Mouse (Mus musculus) frontal cortex, postnatal 14 days (tissue): ENCODE data around the gene Gfra1.

Experiments
- DNase-seq, 2 experiments: peaks; one replicate each; pipeline ENCODE4 v3.0.0; 2022; ENCODE audit warnings: low spot score in 2 of 2

Gene Gfra1

DNA sequence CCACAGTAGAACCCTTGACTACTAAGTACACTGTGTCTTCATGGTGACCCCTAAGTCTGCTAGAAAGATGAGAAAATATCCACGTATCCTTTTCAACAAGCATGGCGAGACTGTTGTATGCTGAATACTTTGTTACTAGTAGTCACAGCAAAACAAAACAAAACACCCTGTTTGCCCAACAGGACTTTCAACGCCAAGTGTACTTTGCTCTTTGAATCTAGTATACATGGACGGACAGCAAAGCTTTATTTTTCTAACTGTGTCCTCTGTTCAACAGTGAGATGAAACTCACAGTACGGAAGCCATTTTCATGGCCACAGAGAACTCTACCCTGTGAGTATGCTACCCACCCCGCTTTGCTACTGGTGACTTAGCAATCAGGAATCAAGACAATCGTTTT, 62.6 kb downstream of the Gfra1 start:
- no peak for DNase-seq

DNA sequence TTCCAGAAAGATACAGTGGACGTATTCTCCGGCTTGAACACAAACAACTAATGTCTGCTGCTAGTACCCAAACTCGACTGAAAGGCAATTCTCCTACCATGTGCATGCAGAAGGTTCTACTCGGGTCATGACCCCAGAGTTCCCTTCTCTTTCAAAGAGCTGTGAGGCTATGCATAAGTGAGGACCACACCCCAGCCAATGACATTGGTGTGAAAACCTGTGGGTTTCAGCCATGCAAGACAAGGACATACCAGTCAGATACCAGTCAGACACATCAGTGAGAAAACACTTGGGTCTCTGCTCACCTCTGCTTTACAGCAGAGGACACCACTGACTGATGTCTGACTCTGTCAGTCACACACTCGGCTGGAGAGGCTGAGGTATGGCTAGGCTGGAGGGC, 63.9 kb downstream of the Gfra1 start:
- no peak for DNase-seq

DNA sequence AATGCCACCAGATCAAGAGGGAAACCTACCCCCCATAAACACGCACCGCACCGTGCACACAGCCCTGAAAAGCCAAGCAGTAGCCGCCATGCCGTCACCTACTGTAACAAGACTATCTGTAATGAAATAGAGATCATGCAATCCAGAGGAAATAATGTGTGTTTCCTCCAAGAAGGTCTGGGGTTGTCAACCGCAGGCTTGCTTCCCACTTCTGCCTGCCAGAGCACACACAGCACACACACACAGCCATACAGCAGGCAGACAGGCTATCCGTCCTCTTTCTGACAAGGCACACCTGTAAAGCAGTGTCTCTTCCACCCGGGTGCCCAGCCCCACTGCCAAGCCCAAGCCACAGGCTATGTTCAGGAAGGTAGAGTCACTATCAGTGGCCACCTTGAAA, 66.2 kb downstream of the Gfra1 start:
- DNase-seq = no peak

DNA sequence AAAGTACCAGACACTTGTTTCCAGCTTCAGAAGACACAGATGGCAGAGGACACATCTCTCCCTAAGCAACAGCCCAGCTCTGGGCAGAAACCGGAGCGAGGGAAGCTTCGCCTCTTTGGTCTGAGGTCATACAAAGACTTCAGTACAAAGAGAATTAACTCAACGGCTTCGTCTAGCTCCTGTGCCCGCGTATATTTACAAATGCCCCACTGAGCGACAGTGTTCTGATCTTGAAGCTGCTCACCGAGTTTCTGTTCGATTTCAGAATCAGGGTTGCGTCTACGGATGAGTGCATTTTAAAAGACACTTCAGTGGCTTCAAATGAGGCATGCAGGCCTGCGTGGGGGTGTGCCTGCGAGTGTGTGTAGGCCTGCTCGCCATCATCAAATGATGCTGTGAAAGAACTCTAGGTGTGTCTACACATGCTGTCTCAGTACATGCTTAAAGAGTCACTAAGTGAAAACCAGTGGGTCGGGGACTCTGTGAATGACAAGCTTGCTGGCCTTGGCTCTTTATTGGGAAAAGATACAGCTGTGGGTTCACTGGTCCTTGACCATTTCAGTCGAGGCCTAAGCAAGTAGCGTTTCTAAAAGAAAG, 66.8 kb downstream of the Gfra1 start:
- no peak for DNase-seq

DNA sequence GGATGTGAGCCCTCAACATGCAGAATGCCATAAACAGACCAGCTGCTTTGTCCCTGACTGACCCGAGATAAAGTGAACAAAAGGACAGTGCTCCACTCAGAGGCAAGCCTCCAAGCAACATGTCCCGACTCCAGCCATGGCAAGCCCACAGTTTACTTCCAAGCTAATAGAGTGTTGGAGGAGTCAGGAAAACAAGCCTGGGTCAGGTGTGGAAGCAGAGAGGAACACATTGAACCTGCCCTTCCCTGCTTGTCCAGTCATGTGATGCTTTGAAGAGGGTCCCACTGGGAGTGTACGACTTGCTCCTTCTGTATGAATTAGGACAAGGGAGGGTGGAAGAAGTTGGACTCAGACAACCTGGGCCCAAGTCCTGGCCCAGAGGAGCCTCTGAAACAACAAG, 72.4 kb downstream of the Gfra1 start:
- no peak for DNase-seq

DNA sequence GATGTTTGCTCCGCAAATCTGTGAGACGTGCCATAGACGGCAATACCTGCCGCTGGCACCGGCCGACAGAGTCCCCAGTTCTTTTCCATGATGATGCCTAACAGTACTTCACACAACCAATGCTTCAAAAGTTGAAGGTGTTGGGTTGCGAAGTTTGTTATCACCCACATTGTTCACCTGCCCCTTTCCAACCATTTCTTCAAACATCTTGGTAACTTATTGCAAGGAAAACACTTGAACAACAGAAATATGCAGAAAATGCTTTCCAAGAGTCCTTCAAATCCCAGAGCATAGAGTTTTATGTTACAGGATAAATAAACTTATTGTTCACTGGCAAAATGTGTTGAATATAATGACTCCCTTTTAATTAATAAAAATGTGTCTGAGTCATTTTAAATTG, 73.2 kb downstream of the Gfra1 start:
- no peak for DNase-seq

DNA sequence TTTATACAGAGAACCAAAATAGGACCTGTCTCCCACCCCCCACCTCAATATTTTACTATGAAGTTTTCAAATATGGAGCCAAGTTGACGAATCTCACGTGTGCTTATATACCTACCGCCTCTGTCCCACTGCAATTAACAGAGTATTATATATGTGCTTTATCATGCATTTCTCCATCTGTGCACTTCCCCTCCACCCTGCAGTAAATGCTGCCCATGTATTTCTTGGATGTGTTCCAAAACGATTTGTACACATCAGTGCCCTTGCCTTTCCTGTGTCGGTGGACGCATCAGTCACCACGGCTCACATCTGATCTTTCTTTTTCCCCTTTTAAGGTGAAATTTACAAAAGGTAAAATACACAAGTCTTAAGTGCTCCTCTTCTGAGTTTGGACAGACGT, 77.7 kb downstream of the Gfra1 start:
- DNase-seq = no peak

DNA sequence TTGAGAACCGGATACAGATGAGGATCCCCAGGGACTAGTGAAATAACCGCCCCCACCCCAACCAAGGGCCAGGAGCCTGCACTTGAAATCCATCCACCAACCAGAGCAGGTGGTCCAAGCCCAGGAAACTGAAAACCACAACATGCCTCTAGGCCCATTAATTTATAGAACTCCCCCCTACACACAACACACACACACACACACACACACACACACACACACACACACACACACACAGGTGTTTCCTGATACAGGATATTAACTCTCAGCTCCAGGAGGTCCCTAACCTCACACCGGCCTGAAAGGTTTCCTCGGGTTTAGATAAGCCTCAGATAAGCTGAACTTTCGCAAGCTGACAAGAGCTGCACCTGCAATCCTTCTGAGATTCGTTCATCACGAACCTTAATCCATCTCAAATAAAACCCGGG, 79.0 kb downstream of the Gfra1 start:
- no peak for DNase-seq

DNA sequence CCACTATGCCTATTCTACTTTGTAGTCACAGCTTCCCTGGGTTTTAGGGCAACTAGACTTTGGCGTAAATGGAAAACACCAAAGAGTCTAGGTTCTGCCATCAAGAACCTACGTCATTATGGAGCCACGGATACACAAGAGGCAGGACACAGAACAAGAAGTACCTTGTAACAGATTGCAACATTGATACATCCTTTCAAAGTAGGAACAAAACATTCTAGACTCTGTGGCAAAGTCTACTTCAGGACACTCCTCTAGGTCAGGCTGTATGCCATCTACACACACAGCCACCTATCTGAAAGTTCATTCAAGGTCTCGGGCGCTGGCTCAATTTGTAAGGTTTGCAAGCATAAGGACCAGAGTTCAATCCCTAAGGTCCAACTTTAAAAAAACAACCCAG, 81.1 kb downstream of the Gfra1 start:
- no peak for DNase-seq

DNA sequence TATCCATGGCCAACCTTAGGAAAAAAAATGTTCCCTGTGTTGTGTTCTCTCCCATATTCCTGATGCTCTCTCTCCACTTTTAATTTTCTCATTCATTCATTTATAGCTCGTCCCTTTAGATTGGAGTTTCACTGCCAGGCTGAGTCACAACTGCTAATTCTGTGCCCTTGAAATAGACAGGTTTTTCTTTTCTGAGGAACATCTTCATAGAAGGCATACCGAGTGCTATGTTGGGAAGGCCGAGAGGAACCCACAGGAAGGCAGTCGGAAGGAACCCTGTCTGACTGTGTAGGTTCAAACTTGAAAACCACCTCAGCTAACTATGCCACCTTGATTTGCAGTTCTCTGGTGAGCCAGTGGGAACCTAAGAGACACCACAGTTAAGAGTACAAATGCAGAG, 81.6 kb downstream of the Gfra1 start:
- DNase-seq = no peak

DNA sequence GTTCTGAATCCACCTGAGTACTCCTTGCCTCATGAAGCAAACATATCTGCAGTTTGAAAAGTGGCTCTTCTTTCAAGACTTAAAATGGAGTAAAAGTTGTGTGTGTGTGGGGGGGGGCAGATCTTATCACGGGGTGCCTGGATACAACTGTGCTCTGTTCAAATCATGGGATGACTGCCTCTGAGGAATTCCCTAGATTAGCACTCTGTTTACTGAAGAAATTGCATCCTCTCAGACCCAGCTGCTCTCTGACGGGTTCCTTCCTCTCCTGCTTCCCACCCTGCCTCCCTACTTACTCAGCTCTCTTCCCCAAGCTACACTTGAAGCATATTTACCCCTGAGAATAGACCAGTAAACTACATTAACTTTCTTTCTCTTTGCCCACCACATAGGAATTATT, 87.2 kb downstream of the Gfra1 start:
- no peak for DNase-seq

DNA sequence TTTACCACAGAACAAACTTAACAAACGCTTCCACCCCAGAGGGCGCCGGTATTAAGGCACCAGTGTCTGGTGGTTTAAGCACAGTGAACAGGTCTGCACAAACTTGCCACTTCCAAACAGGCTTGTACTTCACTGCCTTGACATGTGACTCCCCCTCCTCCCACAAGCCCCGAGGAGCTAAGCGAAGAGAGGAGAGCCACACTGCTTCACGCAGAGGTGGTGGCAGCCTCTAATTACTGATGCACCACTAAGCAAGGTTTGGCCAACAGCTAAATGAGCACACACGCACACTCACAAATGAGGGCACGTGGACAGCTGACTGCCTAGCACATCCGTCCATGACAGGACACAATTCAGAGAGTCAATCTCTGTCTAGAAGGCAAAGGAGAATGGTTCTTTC, 91.0 kb downstream of the Gfra1 start:
- no peak for DNase-seq

DNA sequence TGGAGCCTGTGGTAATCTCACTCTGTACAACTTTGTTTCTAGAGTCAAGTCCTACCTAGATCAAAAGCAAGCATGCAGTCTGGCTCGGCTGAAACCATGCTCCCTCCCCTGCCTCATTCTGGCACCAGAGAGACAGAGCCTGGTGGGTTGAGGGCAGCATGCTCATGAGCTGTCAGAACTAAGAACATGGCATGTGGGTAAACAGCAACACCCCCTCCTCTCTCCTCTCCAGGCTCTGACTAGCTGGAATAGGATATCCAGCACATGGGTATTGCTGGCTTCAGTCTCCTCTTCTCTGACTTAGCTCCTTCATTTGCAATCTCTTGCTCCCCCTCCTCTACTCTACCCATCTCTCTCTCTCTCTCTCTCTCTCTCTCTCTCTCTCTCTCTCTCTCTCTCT, 94.7 kb downstream of the Gfra1 start:
- DNase-seq = no peak

DNA sequence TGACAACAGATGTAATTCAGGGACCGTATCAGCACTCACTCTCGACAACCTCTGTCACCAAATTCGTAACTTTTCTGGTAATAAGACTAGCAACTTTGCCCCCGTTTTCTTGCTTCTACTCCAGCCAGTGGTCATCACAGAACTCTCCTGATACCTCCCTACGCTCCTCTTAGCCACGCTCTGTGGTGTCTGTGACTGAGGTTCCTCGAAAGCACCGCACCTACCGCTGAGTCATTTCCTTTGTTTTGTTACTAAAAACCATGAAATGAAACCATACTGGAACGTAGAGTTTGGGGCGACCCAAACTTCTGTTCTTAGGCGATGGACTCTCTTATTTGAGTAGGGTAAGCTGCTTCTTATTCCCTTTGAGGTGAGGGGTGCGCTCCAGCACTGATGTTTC, 97.6 kb downstream of the Gfra1 start:
- no peak for DNase-seq

DNA sequence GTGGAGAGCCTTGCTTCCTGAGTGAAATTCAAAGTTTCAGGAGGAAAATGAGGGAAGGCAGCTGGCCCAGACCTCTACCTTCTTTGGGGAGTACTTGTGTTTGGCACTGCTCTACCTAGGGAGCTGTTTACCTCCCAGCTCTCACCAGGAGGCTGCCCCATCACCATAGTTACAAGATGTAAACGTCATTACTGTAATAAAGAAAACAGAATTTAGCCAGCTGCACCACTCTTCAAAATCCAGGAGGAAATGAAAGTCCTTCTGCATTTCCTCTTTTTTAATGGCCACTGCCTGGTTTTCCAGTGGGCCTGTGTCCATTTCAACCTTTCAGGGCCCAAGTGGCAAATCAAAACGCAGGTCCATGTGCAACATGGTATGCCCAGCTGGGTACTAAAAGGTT, 101.8 kb downstream of the Gfra1 start:
- no peak for DNase-seq

DNA sequence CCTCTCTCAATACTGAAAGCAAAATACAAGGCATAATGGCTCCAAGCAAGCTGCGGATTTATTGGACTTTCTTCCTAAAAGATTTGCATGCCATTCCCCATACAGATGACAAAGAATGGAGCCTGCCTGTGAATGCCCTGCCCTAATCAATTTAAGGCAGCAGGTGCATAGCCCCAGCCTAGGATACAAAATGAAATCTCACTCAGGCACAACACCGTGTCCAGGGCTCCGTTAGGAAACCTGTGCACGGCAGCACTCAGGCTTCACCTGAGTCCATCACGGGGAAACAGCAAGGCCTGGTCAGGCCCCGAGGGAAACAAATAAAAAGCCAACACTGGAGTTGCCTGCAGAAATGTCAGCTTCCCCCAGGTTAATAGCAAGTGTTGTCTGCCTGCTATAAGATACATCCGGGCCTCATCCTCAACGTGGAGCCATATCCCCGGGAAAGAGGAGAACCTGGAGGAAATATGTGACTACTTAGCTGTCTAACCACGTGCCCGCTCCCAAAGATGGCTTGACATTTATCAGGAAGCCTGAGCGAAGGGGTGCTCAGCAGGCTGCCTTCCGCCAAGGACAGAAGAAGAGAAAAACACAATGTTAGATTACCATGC, 102.3 kb downstream of the Gfra1 start:
- no peak for DNase-seq

DNA sequence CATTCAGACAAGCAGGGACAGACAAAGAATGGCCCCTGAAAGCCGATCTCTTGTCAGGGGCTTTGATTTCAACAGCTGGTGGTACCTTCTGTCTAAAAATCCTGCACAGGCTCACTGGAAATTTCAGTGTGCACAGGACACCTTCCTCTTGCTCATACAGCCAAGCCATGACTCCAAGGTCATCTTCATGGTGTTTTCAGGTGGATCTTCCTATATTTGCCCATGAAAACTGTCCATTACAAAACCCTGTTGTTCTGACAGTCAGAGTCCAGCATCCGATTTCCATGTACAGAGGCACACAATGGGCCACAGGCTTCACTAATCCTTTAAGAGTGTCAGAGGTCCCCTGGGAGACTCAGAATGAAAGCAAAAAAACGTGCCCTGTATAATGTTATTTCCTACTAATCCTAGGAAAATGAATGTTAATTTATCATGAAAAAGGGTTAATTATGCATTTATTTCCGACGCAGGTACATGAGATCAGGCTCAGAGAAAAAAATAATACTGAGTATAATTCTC, 105.8 kb downstream of the Gfra1 start:
- DNase-seq = no peak

DNA sequence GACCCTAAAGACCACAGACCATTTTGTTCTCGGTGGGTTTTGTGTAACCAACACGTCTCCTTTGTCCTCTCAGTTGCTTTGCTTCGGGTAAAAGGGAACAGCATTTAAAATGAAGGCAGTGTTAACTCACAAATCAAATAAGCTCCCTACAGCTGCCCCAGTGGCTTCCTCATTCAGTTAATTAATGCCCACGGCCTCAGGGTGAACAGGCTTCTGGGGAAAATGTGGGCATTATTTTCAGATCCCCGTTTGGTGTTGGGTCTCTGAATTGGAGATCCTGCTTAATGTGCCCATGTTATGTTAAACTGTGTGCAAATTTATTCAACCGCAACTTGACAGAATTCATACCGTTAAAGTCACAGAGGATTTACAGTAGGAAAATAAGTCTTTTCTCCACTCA, 110.6 kb downstream of the Gfra1 start:
- DNase-seq = no peak

DNA sequence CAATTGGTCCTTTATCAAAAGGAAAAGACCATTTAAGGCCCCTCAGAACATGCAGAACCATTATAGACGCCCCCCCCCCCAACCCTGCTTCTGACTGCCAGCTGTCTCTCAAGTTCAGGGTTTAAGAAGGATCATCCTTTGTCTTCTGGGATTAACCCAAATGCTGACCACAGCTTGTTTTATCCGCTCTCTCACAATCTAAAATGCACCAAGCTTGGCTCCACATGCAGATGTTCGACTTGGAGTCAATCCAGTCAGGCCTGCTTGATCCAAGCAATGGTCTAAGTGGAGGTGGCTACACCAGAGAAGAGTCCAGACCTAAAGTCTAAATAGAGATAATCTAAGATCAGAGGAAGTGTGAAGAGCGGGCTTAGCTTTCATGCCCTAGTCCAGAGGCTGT, 114.4 kb downstream of the Gfra1 start:
- no peak for DNase-seq

DNA sequence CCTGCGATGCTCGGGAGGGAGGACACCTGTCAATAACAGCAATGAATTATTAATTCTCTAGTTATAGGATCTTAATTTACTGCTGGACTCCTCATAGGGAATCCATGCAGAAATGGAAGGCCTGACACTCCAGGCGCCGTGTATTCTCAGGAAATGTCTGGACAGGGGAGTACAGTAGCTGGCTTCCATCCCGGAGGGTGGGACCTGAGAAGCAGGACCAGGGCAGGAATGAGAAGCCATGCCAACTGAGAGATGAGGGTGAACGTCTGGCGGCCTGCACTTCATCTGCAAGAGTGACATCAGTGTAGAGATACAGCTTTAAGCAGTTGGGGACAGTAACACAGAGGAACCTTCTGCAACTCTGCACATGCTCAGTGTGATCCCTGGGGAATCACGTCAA, 115.5 kb downstream of the Gfra1 start:
- no peak for DNase-seq

DNA sequence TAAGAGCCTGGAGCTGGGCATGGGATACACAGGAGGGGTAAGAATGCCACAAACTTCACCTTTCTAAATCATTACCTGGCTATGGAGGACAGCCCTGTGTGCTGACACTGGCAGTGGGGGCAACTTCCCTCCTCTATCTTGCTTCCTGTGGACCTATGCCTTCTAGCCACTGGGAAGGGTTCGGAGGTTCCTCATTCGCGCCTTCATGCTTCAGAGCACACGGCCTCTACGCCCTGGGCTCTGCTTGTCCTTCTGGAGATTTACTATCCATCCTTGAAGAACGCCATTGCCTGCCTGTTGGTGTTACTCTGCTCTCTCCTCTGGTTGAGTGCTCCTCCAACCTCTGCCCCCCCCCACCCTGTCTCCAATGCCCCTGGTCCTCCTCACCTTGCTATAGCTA, 118.9 kb downstream of the Gfra1 start:
- DNase-seq = no peak

DNA sequence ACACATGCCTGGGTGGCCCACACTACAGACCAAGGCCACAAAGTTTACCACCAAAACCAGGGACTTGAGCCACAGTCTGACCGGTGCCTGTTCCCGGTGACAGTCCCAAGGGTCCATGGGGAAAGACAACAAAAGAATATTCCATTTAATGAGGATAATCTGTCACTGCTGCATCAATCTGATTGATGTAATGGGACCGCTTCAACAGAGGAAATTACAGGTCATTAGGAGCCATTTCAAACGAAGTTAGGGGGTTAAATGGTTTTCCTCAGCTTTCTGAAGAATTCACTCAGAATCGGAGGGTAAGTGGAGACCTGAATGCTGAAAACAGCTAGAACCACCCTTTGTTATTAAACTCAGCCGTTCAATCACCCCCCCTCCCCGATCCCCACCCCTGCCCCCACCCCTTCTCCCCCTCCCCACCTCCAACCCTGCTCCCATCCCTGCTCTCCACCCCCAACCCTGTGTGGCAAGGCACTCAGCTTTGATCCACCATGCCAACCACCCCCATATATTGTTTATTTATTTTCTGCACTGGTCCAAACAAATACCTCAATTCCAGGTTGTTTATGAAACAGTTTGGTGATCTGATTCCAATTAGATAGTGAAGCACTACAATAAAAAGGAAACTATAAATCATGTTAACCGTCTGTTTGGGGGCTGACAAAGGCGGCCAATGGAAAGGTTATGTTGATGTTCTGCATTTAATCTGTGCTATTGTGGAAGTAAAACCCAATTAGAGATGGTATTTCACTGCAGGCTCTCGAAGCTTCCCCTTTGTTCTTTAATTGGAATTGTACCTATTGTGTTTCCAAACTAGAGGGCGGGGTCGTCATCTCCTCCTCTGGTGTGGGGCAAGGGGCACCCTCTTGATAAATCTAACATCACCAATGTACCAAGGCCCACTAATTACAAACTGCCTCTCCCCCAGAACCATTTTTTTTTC, 119.9 kb downstream of the Gfra1 start:
- no peak for DNase-seq

DNA sequence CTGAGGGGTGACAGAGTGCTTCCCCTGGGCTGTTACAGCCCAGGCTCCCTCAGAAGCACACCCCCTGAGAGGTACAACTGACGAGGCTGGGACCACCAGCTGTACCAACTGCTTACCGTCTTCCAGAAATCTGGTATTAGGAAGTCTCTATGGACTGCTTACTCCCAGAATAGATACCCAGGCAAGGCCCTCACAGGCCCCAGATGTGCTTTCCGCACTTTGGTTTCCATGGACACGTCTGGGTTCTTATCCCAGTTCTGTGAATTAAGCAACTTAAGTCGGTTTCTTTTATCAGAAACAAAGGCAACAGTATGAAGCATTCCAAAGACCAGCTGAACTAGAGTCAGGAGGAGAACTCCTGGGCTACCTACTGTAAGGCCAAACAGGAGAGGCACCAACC, 126.4 kb downstream of the Gfra1 start:
- no peak for DNase-seq
